Mouse (Mus musculus) naive thymus-derived CD4-positive, alpha-beta T cell, adult 2 months (primary cell): ENCODE data around the gene Stk4.

ENCODE experiments used
- DNase-seq: peaks from one replicate; pipeline ENCODE4 v3.0.0-alpha.2; 2011; ENCODE audit warnings: low read depth

The Stk4 gene

DNA sequence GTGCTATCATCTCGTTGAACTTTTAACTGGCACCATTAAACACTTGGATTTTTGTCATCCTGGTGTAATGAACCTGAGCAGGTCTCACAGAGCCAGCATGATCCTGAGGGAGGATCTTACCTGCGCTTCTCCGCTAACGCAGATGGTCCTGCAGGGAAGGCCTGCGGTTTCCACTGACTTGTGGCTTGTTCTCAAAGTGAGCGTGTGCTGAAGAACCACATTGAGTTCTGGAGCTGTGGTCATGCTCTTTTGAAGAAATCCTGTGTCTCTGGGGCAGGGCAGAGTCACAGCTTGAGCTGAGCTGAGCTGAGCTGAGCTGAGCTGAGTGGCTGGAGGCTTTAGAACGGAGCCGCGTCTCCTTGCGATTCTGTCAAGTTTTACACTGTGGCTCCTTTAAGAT lies 11.5 kb downstream of the Stk4 start:
- peak; percentile 78 for DNase-seq

GRCm38 (mm10) chr2:164082175-164082574 lies 12.1 kb downstream of the Stk4 start:
- DNase-seq, result peak; percentile 45

DNA sequence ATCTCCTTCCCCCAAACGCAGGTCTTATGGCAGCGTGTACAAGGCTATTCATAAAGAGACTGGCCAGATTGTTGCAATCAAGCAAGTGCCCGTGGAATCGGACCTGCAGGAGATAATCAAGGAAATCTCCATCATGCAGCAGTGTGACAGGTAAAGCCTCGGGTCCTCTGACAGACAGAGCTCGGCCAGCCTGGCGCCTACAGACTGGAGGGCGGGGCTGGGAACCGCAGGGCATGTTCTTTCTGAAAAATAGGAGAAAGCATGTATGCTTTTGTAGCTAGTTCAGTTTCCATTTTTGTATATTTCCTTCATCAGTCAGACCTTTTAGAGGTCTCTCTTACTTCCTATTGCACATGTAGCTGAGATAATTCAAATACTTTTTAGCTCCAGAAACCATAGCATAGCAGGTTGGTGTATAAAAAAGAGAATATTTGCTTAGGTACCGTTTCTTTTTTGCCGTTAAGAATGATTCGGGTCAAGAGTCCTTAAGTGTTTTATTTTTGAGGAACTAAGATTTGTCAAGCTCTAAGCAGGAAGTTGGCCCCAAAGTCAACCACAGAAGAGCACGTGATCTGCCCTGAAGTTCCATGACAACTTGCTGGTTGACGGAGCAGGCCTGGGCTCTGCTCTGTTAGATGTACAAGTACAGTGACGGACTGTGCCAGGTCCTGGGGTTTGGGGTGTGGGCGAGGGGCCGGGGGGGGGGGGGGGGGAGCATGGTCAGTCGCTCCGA lies 13.7 kb downstream of the Stk4 start:
- peak; percentile 93 for DNase-seq

DNA sequence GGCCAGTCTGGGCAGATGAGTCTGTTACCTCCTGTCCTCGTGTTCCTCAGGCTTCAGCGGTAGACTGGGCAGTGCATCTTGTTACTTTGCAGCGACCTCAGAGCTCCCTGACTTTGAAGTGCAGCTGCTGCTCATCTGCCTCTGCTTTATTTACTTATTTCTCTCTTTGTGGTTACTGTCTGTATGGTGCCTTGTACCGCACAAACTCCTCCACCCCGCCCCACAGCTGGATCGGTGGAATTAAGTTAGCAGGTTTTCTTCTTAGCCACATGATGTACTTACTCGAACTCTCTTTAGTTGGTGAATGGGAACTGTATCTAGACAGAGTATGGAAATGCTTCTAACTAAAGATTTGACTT lies 14.2 kb downstream of the Stk4 start:
- peak; percentile 90 for DNase-seq

DNA sequence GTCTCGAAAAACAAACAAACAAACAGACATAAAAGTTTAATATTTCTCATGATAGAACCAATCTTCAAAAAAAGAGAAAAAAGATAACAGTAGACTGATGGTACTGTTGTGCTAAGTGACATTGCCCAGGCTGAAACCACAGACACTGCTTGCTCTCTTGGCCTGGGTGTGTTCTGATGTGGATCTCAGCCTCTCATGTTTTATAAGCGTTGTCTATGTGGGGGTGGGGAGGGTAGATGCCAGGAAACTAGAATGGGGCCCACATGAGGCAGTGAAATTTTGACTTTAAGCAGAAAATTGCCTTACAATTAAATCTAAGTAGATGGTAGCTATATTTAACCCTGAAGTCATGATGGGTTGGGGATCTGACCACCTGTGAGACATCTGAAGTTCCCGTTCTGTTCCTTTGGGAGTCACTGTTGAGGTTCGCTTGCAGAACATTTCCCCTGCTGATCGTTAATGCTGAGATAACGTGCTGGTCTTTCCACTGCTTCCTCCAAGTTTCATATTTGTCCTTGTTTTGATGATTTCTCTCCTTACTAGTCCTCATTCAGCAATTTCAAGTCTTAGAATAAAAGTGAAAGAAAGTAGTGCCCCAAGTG lies 17.4 kb downstream of the Stk4 start:
- peak; percentile 74 for DNase-seq

GRCm38 (mm10) chr2:164089508-164089907 lies 19.4 kb downstream of the Stk4 start:
- DNase-seq, result no peak

DNA sequence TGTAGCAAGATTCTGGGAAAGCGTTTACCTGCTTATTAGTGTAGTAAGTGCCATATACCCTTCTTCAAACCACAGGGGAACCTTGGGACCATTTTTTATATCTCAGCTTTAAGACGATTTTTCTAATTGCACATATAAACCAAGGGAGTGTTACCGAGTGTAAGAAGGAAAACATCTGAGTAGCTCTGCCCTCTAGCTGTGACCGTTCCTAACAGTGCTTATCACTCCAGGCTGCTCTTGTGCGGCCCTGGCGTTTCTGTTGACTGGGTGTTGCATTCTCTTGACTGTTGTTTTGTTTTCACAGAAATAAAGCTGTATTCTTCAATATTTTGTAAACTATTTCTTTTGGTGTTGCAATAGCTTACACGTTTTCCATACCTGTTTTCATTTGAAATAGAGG lies 24.0 kb downstream of the Stk4 start:
- peak; percentile 69 for DNase-seq

- DNase-seq, result no peak
Observed at GRCm38 (mm10) chr2:164098603-164099250, 28.6 kb downstream of the Stk4 start.

GRCm38 (mm10) chr2:164101936-164102335 lies 31.8 kb downstream of the Stk4 start:
- no peak for DNase-seq

DNA sequence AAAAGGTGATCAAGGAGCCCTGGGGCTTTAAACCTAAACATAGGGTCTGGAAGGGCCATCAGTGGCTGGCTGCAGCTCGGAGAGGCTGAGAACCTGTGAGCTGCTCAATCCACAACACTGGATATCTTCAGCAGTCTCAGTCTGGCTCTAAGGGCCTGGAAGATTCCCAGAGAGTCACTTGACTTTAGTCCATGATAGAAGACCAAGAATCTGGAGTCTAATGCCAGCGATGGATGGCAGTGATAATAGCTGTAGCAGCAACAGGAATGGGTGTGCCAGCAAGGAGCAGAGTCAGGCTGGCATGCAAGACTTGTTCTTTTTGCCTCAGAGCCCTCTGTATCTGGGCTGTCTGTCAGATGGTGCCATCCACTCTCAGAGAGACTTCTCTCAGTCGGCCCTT lies 32.2 kb downstream of the Stk4 start:
- no peak for DNase-seq

- peak; percentile 72 for DNase-seq
Observed at GRCm38 (mm10) chr2:164103501-164103900, 33.4 kb downstream of the Stk4 start.

DNA sequence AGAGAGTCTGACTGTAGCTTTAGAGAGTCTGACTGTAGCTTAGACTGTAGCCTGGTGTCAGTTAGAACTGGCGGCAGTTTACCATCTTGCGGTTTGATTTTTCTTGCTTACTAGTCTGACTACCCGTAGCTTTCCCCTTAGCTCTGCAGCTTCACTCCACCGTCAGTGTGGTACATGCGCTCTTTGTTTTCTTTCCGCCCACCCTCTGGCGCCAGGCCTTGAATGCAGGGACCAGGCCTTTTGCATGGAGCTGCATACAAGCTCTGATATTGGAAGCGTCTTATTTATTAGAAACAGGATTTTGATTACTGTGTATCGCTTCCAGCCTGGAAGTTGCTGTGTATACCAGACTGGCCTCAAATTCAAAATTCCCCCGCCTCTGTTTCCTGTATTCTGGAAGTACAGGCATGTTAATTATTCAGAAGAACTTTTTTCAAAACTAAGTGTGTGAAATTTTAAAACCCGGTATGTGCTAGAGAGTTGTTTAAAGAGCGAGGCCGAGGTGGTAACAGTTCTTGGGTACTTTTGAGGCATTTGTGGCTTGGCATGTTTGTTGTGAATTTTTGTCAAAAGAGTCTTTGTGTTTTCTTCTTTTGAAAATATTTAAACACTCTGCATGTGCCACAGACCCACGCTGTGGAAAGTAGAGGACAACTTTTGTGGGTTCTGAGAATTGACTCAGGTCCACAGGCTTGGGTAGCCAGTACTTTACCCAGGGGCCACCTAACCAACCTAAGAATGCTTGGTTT lies 36.3 kb downstream of the Stk4 start:
- no peak for DNase-seq

GRCm38 (mm10) chr2:164107125-164107874 lies 37.2 kb downstream of the Stk4 start:
- DNase-seq, result no peak

DNA sequence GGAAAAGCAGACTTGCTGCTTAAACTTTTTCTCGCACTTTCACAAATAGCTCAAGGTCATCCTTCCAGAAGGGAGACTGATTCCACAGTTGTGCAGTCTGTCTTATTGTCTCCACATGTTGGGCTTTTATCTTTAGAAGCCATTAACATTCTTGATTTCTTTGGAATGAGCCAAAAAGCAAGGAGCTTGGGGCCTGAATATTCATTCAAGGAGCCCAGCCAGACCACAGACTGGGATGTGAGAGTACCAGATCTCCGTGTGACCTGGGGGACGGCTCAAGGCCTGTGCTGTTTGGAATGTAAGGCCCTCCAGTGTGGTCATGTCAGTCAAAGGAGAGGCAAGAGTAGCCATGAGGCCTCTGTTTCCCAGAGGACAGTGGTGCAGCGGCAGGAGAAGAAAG lies 38.4 kb downstream of the Stk4 start:
- DNase-seq, result no peak

- no peak for DNase-seq
Observed at GRCm38 (mm10) chr2:164111546-164111945, 41.4 kb downstream of the Stk4 start.

GRCm38 (mm10) chr2:164114051-164114450 lies 43.9 kb downstream of the Stk4 start:
- DNase-seq, result no peak

GRCm38 (mm10) chr2:164115531-164115930 lies 45.4 kb downstream of the Stk4 start:
- no peak for DNase-seq

GRCm38 (mm10) chr2:164119503-164119902 lies 49.4 kb downstream of the Stk4 start:
- no peak for DNase-seq

GRCm38 (mm10) chr2:164123169-164123766 lies 53.1 kb downstream of the Stk4 start:
- no peak for DNase-seq

DNA sequence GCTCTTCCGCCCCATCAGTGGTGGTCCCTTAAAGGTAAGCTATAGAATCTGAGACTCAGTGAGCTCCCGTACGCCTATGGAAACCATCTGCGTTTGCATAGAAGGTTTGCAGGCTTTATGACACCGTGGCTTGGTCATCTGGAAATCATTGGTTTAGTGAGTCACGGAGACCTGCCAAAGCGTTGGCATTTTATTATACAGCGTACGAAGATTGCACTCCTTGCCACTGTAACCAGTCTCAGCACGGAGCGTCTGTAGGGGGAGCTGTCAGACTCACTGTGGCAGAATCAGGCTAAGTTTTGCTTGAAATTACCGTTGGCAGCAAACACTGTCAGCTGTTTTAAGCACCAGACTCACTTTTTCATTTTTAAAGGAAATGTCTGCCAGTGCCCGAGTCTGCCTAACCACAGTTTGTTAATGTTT lies 56.4 kb downstream of the Stk4 start:
- DNase-seq, result no peak

GRCm38 (mm10) chr2:164127297-164127696 lies 57.2 kb downstream of the Stk4 start:
- no peak for DNase-seq
